Comparison of ENCODE assay signal across 8 mouse cellular contexts in the genomic region with DNA sequence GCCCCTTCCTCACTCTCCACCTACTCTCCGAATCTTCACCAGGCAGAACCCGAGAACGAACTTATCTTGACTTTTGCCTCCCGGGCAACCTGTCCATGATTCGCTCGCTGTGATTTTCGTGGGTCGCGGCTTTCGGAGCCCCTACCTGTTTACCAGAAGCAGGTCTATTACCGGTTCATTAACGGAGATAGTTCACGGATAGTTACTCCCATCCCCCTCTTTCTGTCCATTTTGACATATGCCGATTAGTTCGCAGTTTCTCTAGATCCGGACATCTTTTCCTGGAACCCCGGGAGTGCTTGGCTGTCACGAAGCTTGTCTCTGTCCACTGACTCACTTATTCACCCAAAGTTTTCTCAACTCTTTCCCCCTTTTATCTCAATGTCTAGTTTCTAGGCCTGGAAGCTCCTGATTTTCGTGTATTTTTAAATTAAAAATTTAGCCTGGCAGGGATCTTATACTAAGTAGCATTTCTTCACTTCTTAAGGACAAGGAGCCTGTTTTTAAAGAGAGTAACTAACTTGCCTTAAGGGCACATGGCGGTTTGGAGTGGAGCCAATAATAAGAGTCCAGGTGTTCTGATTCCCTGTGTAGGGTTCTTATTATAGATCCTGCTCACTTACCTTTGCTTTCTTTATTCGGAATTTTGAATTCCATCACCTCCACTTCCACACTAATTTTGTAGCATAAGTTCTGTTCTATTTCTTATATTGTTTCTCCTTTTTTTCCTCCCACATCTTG. TPM values are rescaled to one million over a fixed set of nuclear protein-coding genes. Genes with fewer than 3 reads are reported as not detected.
DNase-seq lines count a peak whose midpoint lies in the region; ATAC-seq and TF ChIP-seq lines count a peak whose summit lies in the region.

No protein-coding gene starts in this region.

- no peaks in the 10 kb centered on the region for H3K9me3 ChIP-seq in erythroblast, embryonic 14.5 days (ENCODE audit: control insufficient read depth, low read length)
- no peaks in the 10 kb centered on the region for H3K9me3 ChIP-seq in forebrain, embryonic 16.5 days (ENCODE audit: control insufficient read depth, low read length)
- no peaks in the 10 kb centered on the region for H3K9me3 ChIP-seq in liver, embryonic 12.5 days (replicated peaks)

- no peaks in the 10 kb centered on the region for H3K27me3 ChIP-seq in erythroblast, embryonic 14.5 days (ENCODE audit: control insufficient read depth)
- no peaks in the 10 kb centered on the region for H3K27me3 ChIP-seq in C2C12 (ENCODE audit: control insufficient read depth, insufficient read depth, insufficient read length)
- no peaks in the 10 kb centered on the region for H3K27me3 ChIP-seq in forebrain, embryonic 16.5 days (replicated peaks; ENCODE audit: control insufficient read depth, insufficient read depth, low read length)
- no peaks in the 10 kb centered on the region for H3K27me3 ChIP-seq in liver, embryonic 12.5 days (replicated peaks)

- peak overlapping the region; percentile 70 for H3K4me3 ChIP-seq in erythroblast, embryonic 14.5 days (replicated peaks)
- peak overlapping the region; percentile 92 for H3K4me3 ChIP-seq in C2C12 (ENCODE audit: insufficient read depth, poor library complexity, severe bottlenecking)
- peak overlapping the region; percentile 67 for H3K4me3 ChIP-seq in forebrain, embryonic 16.5 days (replicated peaks; ENCODE audit: low read length)
- peak overlapping the region; percentile 87 for H3K4me3 ChIP-seq in liver, embryonic 12.5 days

- H3K79me2 ChIP-seq in C2C12 (ENCODE audit: control insufficient read depth, insufficient read depth) = peaks cover 58% of the 10 kb centered on the region

- H3ac ChIP-seq in C2C12 (ENCODE audit: control insufficient read depth, insufficient read length, low read depth) = peak overlapping the region; percentile 96

- TF ChIP-seq CTCF in C2C12 (IDR thresholded peaks at IDR 0.05; ENCODE audit: control insufficient read depth, insufficient read depth, insufficient read length) = no peak

- DNase-seq in ovary, adult 18-20 months (ENCODE audit: low spot score) = no peak
- DNase-seq in cerebellum, postnatal 4 days (ENCODE audit: low spot score in 2 of 2) = no peak
- no peak for DNase-seq in right cerebral cortex, adult 18-20 months

- peaks cover 18% of the 10 kb centered on the region for H3K36me3 ChIP-seq in erythroblast, embryonic 14.5 days (ENCODE audit: control insufficient read depth)
- peaks cover 37% of the 10 kb centered on the region for H3K36me3 ChIP-seq in C2C12 (ENCODE audit: control insufficient read depth, insufficient read depth)
- no peaks in the 10 kb centered on the region for H3K36me3 ChIP-seq in forebrain, embryonic 16.5 days (ENCODE audit: control insufficient read depth, insufficient read depth)
- peaks cover 29% of the 10 kb centered on the region for H3K36me3 ChIP-seq in liver, embryonic 12.5 days

- peak overlapping the region; percentile 49; the same call in 1 of the 2 replicates for H3K27ac ChIP-seq in forebrain, embryonic 16.5 days (ENCODE audit: low read length)
- peak overlapping the region; percentile 84 for H3K27ac ChIP-seq in liver, embryonic 12.5 days

- WGBS in forebrain, embryonic 16.5 days = 7% methylated on average over 21 of the region's 21 CpGs
- 4% methylated on average over 21 of the region's 21 CpGs for WGBS in liver, embryonic 12.5 days (ENCODE audit: insufficient replicate concordance)

- peaks cover 58% of the 10 kb centered on the region for H3K4me1 ChIP-seq in erythroblast, embryonic 14.5 days (ENCODE audit: control insufficient read depth)
- peaks cover 21% of the 10 kb centered on the region for H3K4me1 ChIP-seq in forebrain, embryonic 16.5 days (replicated peaks; ENCODE audit: control insufficient read depth, insufficient read depth, low read length)
- H3K4me1 ChIP-seq in liver, embryonic 12.5 days = peaks cover 67% of the 10 kb centered on the region

- H3K79me3 ChIP-seq in C2C12 (ENCODE audit: low read depth) = peaks cover 56% of the 10 kb centered on the region

- H3K9ac ChIP-seq in forebrain, embryonic 16.5 days (replicated peaks; ENCODE audit: low read depth, low read length) = peak overlapping the region; percentile 77
- H3K9ac ChIP-seq in liver, embryonic 12.5 days = peak overlapping the region; percentile 82

- H3K4me2 ChIP-seq in forebrain, embryonic 16.5 days (ENCODE audit: low read length) = peak overlapping the region; percentile 97
- H3K4me2 ChIP-seq in liver, embryonic 12.5 days = peak overlapping the region; percentile 95

- no peak for ATAC-seq in erythroblast, adult 5-6 weeks (replicated peaks; ENCODE audit: low FRiP score, poor library complexity, severe bottlenecking)
- ATAC-seq in forebrain, embryonic 16.5 days = no peak
- ATAC-seq in liver, embryonic 12.5 days = no peak

TF ChIP-seq in C2C12, 6 proteins besides CTCF, POLR2A, EP300 and RAD21:
- TF ChIP-seq USF1 (IDR thresholded peaks at IDR 0.05; ENCODE audit: low read depth) (no peak), FOSL1 (IDR thresholded peaks at IDR 0.05; ENCODE audit: insufficient read depth, low read length, poor library complexity, severe bottlenecking) (no peak), MAX (IDR thresholded peaks at IDR 0.05) (no peak), CEBPB (IDR thresholded peaks at IDR 0.05; ENCODE audit: low read depth) (no peak), MYOD1 (IDR thresholded peaks at IDR 0.05; ENCODE audit: control insufficient read depth, insufficient read length, low read depth) (no peak), MYOG (IDR thresholded peaks at IDR 0.05; ENCODE audit: control insufficient read depth, extremely low read depth, insufficient read length) (no peak)

RNA-seq across cellular contexts. Expression of a gene that starts 6.0 kb away (rescaled TPM):
- 1.7 and 1.9 TPM in 2 replicates for polyA plus RNA-seq in erythroblast, embryonic 14.5 days (2012)
- 12.7 and 19.8 TPM in 2 replicates for total RNA-seq in erythroblast, adult 5-6 weeks (2015; ENCODE audit: low replicate concordance)
- 24.8 and 33.9 TPM in 2 replicates for total RNA-seq in erythroblast, adult 5-6 weeks (2017; ENCODE audit: low replicate concordance)
- polyA plus RNA-seq in C2C12 (2012; fragmentation: generic; extraction: Trizol) = 155 TPM
- polyA plus RNA-seq in forebrain, embryonic 16.5 days (2015; fragmentation: Nextera tagmentation; extraction: Ambion mirVana) = 81.0 and 86.1 TPM in 2 replicates
- polyA plus RNA-seq in liver, embryonic 12.5 days (2016; fragmentation: Nextera tagmentation; extraction: Ambion mirVana) = 82.0 and 82.6 TPM in 2 replicates

RNA-seq across cellular contexts. Expression of a gene that starts 31.8 kb away (rescaled TPM):
- polyA plus RNA-seq in erythroblast, embryonic 14.5 days (2012) = not detected in 2 replicates
- not detected in 2 replicates for total RNA-seq in erythroblast, adult 5-6 weeks (2015; ENCODE audit: low replicate concordance)
- not detected in 2 replicates for total RNA-seq in erythroblast, adult 5-6 weeks (2017; ENCODE audit: low replicate concordance)
- polyA plus RNA-seq in C2C12 (2012; fragmentation: generic; extraction: Trizol) = not detected
- polyA plus RNA-seq in forebrain, embryonic 16.5 days (2015; fragmentation: Nextera tagmentation; extraction: Ambion mirVana) = 0.48 TPM in 1 of 2 replicates, not detected in the other
- polyA plus RNA-seq in liver, embryonic 12.5 days (2016; fragmentation: Nextera tagmentation; extraction: Ambion mirVana) = not detected in 2 replicates

RNA-seq across cellular contexts. Expression of a gene that starts 52.7 kb away (rescaled TPM):
- 0.48 and 0.64 TPM in 2 replicates for polyA plus RNA-seq in erythroblast, embryonic 14.5 days (2012)
- total RNA-seq in erythroblast, adult 5-6 weeks (2015; ENCODE audit: low replicate concordance) = 8.4 and 8.5 TPM in 2 replicates
- total RNA-seq in erythroblast, adult 5-6 weeks (2017; ENCODE audit: low replicate concordance) = 19.5 and 22.2 TPM in 2 replicates
- polyA plus RNA-seq in C2C12 (2012; fragmentation: generic; extraction: Trizol) = 4.7 TPM
- polyA plus RNA-seq in forebrain, embryonic 16.5 days (2015; fragmentation: Nextera tagmentation; extraction: Ambion mirVana) = 17.1 and 17.2 TPM in 2 replicates
- polyA plus RNA-seq in liver, embryonic 12.5 days (2016; fragmentation: Nextera tagmentation; extraction: Ambion mirVana) = 5.5 and 6.7 TPM in 2 replicates

RNA-seq across cellular contexts. Expression of a gene that starts 53.3 kb away (rescaled TPM):
- 0.06 TPM in 1 of 2 replicates, not detected in the other for polyA plus RNA-seq in erythroblast, embryonic 14.5 days (2012)
- 0.77 TPM in 1 of 2 replicates, not detected in the other for total RNA-seq in erythroblast, adult 5-6 weeks (2015; ENCODE audit: low replicate concordance)
- total RNA-seq in erythroblast, adult 5-6 weeks (2017; ENCODE audit: low replicate concordance) = 0.09 TPM in 1 of 2 replicates, not detected in the other
- not detected for polyA plus RNA-seq in C2C12 (2012; fragmentation: generic; extraction: Trizol)
- not detected in 2 replicates for polyA plus RNA-seq in forebrain, embryonic 16.5 days (2015; fragmentation: Nextera tagmentation; extraction: Ambion mirVana)
- 0.38 and 0.41 TPM in 2 replicates for polyA plus RNA-seq in liver, embryonic 12.5 days (2016; fragmentation: Nextera tagmentation; extraction: Ambion mirVana)

RNA-seq across cellular contexts. Expression of a gene that starts 57.6 kb away (rescaled TPM):
- polyA plus RNA-seq in erythroblast, embryonic 14.5 days (2012) = 560 and 598 TPM in 2 replicates
- total RNA-seq in erythroblast, adult 5-6 weeks (2015; ENCODE audit: low replicate concordance) = 175 and 190 TPM in 2 replicates
- 211 and 230 TPM in 2 replicates for total RNA-seq in erythroblast, adult 5-6 weeks (2017; ENCODE audit: low replicate concordance)
- 203 TPM for polyA plus RNA-seq in C2C12 (2012; fragmentation: generic; extraction: Trizol)
- polyA plus RNA-seq in forebrain, embryonic 16.5 days (2015; fragmentation: Nextera tagmentation; extraction: Ambion mirVana) = 389 and 423 TPM in 2 replicates
- polyA plus RNA-seq in liver, embryonic 12.5 days (2016; fragmentation: Nextera tagmentation; extraction: Ambion mirVana) = 370 and 395 TPM in 2 replicates

Comparison
In these comparisons a context has a peak if more than half of its experiments do, and no peak if none do; other contexts are left out.
1. RNA of a gene that starts 6.0 kb away (polyA plus RNA-seq): 155 TPM in C2C12 (single experiment), 82.0 to 82.6 TPM in liver, embryonic 12.5 days and 81.0 to 86.1 TPM in forebrain, embryonic 16.5 days; 1.7 to 1.9 TPM in erythroblast, embryonic 14.5 days; every median in the first group is over 10 times any median in the second.
2. Peak in every context shown above with its lines, with median percentiles within 50 percentile points of each other: H3K4me3 ChIP-seq.